Mouse (Mus musculus) bone marrow macrophage, adult 2 months (primary cell): ENCODE data around the gene Gtf3c5.

Experiments
- CTCF ChIP-seq: IDR thresholded peaks from 2 replicates; pipeline ENCODE4 v1.5.1; 2012; ENCODE audit warnings: low read depth, mild to moderate bottlenecking, low read length, moderate library complexity
- POLR2A ChIP-seq: IDR thresholded peaks from 2 replicates; pipeline ENCODE4 v1.6.1; 2012; ENCODE audit warnings: mild to moderate bottlenecking, low read depth, low read length, borderline replicate concordance

GRCm38 (mm10) chr2:28592809-28593208 lies 9.3 kb upstream of the Gtf3c5 start:
- TF ChIP-seq POLR2A (no peak), CTCF (peak; percentile 98)
